Mouse (Mus musculus) cerebellum, adult 2 months (tissue): ENCODE data around the gene Plcxd3.

Source experiments
- CTCF ChIP-seq: fragments of 200-500 bp; IDR thresholded peaks from 2 replicates; pipeline ENCODE4 v1.5.1; 2011; ENCODE audit warnings: low read depth, mild to moderate bottlenecking, control low read depth, low read length, moderate library complexity, borderline replicate concordance; ENCODE audit not compliant: insufficient read depth
- POLR2A ChIP-seq: fragments of 200-500 bp; IDR thresholded peaks from 2 replicates; pipeline ENCODE4 v1.6.1; 2011; ENCODE audit warnings: low read length, control low read depth, borderline replicate concordance; ENCODE audit not compliant: insufficient read depth

GRCm38 (mm10) chr15:4348816-4349553 is 26.3 kb upstream of the Plcxd3 start:
- TF ChIP-seq POLR2A (no peak), CTCF (no peak)
